Mouse (Mus musculus) intestine, embryonic 14.5 days (tissue): Measurements from ENCODE around the gene Sugp1. TPM values are rescaled to one million over a fixed set of nuclear protein-coding genes. Genes with fewer than 3 reads are reported as not detected.

Experiments used
- ATAC-seq: fragments of 200-750 bp; cut with Nextera tagmentation; replicated peaks from 2 replicates; pipeline ENCODE4 v1.8.0; 2017; ENCODE audit warnings: low read depth, moderate number of reproducible peaks, moderate TSS enrichment, moderate library complexity; ENCODE audit not compliant: low FRiP score, low TSS enrichment
- DNase-seq: peaks from one replicate; pipeline ENCODE4 v3.0.0-alpha.2; 2018; ENCODE audit warnings: low spot score
- H3K27ac ChIP-seq: fragments of 300-500 bp; sonication (generic); 2 replicates; pipeline ENCODE4 v1.5.1; 2014; ENCODE audit warnings: low read depth, mild to moderate bottlenecking, control low read depth
- H3K27me3 ChIP-seq: fragments of 300-500 bp; sonication (generic); replicated peaks from 2 replicates; pipeline ENCODE4 v1.6.1; 2014; ENCODE audit warnings: low read length, control low read depth; ENCODE audit not compliant: control insufficient read depth, insufficient read depth
- H3K36me3 ChIP-seq: fragments of 300-500 bp; sonication (generic); 2 replicates; pipeline ENCODE4 v1.6.1; 2014; ENCODE audit warnings: low read length, control low read depth; ENCODE audit not compliant: control insufficient read depth, insufficient read depth
- H3K4me1 ChIP-seq: fragments of 300-500 bp; sonication (generic); replicated peaks from 2 replicates; pipeline ENCODE4 v1.6.1; 2014; ENCODE audit warnings: low read length, control low read depth, mixed read lengths; ENCODE audit not compliant: control insufficient read depth, insufficient read depth
- H3K4me2 ChIP-seq: fragments of 300-500 bp; sonication (generic); 2 replicates; pipeline ENCODE4 v1.6.1; 2014; ENCODE audit warnings: low read length
- H3K4me3 ChIP-seq: fragments of 300-500 bp; sonication (generic); 2 replicates; pipeline ENCODE4 v1.5.1; 2014; ENCODE audit warnings: low read depth, low read length, control low read depth, mixed read lengths
- H3K9ac ChIP-seq: fragments of 300-500 bp; sonication (generic); 2 replicates; pipeline ENCODE4 v1.6.1; 2014; ENCODE audit warnings: mild to moderate bottlenecking, low read length
- H3K9me3 ChIP-seq: fragments of 300-500 bp; sonication (generic); 2 replicates; pipeline ENCODE4 v1.6.1; 2016; ENCODE audit warnings: low read length, control low read depth; ENCODE audit not compliant: control insufficient read depth
- WGBS: fragments of 180-500 bp; shearing (Covaris S2); extraction: QIAGEN DNeasy Blood & Tissue Kit; methylation state at CpG from one replicate; pipeline ENCODE4 v1.1.7; 2014; 5-methylcytosine and 5-hydroxymethylcytosine counted together
- polyA plus RNA-seq: library from polyadenylated mRNA; unstranded; fragments of >200 nt; fragmentation: Nextera tagmentation; extraction: Ambion mirVana; gene quantifications from 2 replicates; pipeline ENCODE4 v1.2.1, GENCODE M21; 2014

Gene Sugp1
- 34.2 and 34.4 TPM in 2 replicates for polyA plus RNA-seq

DNA sequence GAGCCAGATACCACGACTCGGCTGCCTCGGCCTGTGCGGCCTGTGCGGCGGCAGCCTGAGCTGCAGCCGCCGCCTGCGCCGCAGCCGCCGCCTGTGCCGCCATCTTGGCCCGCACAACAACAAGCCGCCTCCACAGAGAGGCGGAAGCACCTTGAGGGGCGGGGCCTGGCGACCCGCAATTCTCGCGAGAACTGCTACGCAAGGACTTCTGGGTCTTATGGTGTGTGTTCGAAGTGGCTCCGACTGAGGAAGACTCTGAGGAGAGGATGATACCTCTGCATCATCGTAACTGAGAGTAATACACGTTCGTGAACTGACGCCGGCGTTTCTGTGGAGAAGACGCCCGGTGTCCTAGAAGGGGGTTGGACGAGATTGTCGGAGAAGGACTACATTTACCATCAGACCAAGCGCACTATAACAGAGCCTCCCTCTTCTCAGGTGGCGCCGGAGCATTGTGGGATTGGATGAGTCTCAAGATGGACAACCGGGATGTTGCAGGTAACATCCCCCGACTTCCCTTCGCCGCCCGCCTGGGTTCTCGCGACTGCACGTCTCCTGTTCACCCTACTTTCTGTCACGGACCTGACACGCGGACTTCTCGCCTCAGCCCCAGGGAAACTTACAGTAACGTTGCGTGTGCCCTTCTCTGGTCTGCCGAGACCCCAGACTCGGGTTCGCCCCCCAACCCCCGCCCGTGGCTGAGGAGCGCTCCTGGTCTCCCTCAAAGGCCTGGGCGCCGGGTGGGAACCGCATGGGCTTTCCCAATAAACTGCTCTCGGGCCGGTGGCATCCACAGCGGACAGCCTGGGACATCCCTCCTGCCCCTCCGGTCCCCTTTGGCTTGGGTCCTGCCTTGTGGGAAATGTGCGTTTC, at the start of gene Sugp1, which contains the start of gene Mau2:
Gene Sugp1 (plus strand): TSS at position 231 of the 873 bp plus-strand sequence.
Gene Mau2 (minus strand): TSS at position 152 of the 873 bp plus-strand sequence.
- H3K4me1 ChIP-seq = peaks cover 26% of the 10 kb centered on the region
- H3K36me3 ChIP-seq = peaks cover 7% of the 10 kb centered on the region; the same call in 1 of the 2 replicates
- H3K27ac ChIP-seq = peak within 1 kb of the TSS; percentile 78
- H3K4me3 ChIP-seq = peak within 1 kb of the TSS; percentile 100
- peak within 1 kb of the TSS; percentile 97 for H3K9ac ChIP-seq
- H3K9me3 ChIP-seq = no peaks in the 10 kb centered on the region
- peak within 1 kb of the TSS; percentile 95 for H3K4me2 ChIP-seq
- WGBS = under 1% methylated on average over 65 of the region's 65 CpGs
- DNase-seq (peak; percentile 99), ATAC-seq (peak; percentile 97)
- no peaks in the 10 kb centered on the region for H3K27me3 ChIP-seq

DNA sequence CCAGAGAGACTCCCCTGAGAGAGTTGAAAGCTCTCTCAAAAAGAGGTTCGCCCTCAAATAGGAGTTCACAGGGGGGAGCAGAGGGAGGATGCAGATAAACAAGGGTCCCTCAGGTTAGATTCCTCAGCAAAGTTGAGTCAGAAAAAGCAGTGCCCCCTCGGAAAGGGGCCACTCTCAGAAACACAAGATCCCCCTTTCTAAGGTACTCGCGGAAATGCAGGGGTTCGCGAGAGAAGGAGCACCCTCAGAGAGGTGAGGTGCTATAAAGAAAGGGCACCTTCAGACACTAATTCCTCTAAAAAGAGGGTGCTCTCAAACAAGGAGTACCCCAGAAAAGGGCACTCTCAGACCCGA, 47.2 kb upstream of the Sugp1 start:
- peak overlapping the region; percentile 80 for H3K9ac ChIP-seq
- no peaks in the 10 kb centered on the region for H3K27me3 ChIP-seq
- ATAC-seq = no peak
- peak overlapping the region; percentile 79 for H3K4me3 ChIP-seq
- no peak for DNase-seq
- H3K9me3 ChIP-seq = no peaks in the 10 kb centered on the region
- peak overlapping the region; percentile 92 for H3K27ac ChIP-seq
- under 1% methylated on average over 7 of the region's 7 CpGs for WGBS
- no peaks in the 10 kb centered on the region for H3K36me3 ChIP-seq
- peak overlapping the region; percentile 80 for H3K4me2 ChIP-seq
- no peaks in the 10 kb centered on the region; the same call in 1 of the 2 replicates for H3K4me1 ChIP-seq

DNA sequence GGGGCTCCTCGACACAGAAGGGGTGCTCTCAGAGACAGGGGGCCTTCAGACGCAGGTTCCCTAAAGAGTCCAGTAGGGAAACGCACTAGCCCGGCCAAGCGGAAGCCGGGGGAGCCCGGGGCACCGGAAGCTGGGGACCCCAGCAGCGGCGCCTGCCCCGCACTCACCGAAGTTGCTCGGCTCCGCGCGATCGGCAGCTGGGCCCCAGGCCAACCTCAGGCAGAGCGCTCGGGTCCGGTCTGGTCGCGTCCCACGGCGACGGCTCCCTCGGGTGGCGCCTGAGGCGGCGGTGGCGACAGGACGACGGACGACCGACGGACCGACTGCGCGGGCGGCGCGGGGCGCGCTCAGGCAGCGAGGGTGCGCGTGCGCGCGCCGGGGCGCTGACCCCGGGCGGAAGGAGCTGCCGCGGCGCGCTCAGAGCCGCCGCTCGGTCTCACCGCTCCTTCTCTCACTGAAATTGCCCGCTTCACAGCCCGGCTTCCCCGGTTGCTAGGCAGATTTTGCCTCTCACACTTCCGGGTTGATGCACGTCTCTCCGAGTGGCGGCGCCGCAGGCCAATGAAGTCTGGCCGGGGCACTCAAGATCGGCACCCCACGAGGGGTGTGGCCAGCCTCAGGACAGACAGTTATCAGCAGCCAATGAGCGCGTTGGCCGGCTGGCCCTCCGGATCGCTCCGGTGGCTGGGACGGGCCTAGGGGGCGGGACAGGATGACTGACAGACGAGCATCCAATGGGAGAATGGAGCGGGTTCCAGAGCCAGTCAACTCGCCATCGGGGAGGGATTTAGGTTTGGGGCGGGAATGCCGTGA, 46.6 kb upstream of the Sugp1 start, which contains the start of gene Gatad2a:
Gene Gatad2a (minus strand): TSS at position 609 of the 813 bp plus-strand sequence.
- ATAC-seq = peak; percentile 99
- under 1% methylated on average over 87 of the region's 87 CpGs for WGBS
- H3K9ac ChIP-seq = peak within 1 kb of the TSS; percentile 91
- H3K4me3 ChIP-seq = peak within 1 kb of the TSS; percentile 79
- H3K4me2 ChIP-seq = peak within 1 kb of the TSS; percentile 80
- no peaks in the 10 kb centered on the region for H3K9me3 ChIP-seq
- no peaks in the 10 kb centered on the region for H3K36me3 ChIP-seq
- no peaks in the 10 kb centered on the region for H3K27me3 ChIP-seq
- H3K27ac ChIP-seq = peak within 1 kb of the TSS; percentile 93
- DNase-seq = peak; percentile 99
- peaks cover 3% of the 10 kb centered on the region; the same call in 1 of the 2 replicates for H3K4me1 ChIP-seq

DNA sequence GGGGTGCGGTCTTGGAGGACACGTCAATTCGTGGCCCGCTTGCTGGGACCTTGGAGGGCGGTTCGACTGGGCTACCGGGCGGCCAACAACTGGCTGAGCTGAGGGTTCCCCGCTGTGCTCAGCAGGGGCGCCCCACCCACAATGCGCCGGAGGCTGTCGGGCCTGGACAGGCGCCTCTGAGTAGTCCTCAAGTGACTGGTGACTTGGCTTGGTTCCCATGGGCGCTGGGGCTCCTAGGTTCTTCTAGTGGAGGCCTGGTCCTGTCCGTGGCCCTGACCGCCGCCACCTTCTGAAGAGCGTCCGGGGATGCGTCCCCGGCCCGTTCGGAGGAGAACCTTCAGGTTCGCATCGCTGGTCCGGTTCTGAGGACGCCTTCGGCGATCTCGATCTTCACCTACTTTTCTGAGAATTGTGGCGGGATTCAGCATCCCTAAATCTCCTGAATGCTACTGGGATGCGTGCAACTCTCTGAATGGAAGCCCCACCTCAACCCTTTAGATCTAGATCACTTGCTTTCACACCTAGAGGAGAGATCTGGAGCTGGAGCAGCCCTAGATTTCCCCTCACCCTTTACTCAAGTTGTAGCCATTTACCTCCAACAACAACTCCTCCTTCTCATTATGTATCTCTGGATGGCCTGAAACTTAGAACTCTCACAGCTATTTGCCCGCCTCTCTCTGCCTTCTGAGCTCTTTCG, 45.9 kb upstream of the Sugp1 start:
- DNase-seq (no peak), ATAC-seq (no peak; the same call in 1 of the 2 replicates)
- Histone ChIP-seq H3K27ac (peak overlapping the region; percentile 93), H3K9ac (peak overlapping the region; percentile 91), H3K4me1 (peaks cover 5% of the 10 kb centered on the region; the same call in 1 of the 2 replicates), H3K27me3 (no peaks in the 10 kb centered on the region), H3K4me3 (peak overlapping the region; percentile 79), H3K4me2 (peak overlapping the region; percentile 78), H3K9me3 (no peaks in the 10 kb centered on the region), H3K36me3 (no peaks in the 10 kb centered on the region)
- WGBS = 2% methylated on average over 35 of the region's 35 CpGs

DNA sequence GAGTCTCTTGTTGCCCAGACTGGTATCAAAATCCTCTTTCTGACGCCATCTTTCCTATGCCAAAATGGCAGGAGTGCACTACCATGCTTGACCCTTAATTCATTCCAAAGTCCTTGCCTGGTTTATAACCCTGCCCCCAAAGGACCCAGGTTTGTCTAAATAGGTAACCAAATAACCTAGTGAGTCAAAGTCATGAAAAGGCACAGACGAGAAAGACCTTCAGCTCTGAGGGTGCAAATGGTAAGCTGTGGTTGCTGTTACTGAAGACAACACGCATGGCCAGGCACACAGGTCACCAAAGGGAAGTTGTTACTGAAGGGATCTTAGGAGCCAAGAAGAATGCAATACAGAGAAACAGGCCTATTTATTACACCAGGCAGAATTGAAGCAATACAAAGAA, 43.9 kb upstream of the Sugp1 start:
- peaks cover 8% of the 10 kb centered on the region; the same call in 1 of the 2 replicates for H3K4me1 ChIP-seq
- H3K4me2 ChIP-seq = no peak overlapping the region
- no peaks in the 10 kb centered on the region for H3K9me3 ChIP-seq
- no peak for ATAC-seq
- H3K27ac ChIP-seq = no peak overlapping the region
- H3K9ac ChIP-seq = no peak overlapping the region
- no peaks in the 10 kb centered on the region for H3K27me3 ChIP-seq
- H3K36me3 ChIP-seq = no peaks in the 10 kb centered on the region
- H3K4me3 ChIP-seq = no peak overlapping the region
- no peak for DNase-seq
- WGBS = 89% methylated on average over 3 of the region's 3 CpGs

DNA sequence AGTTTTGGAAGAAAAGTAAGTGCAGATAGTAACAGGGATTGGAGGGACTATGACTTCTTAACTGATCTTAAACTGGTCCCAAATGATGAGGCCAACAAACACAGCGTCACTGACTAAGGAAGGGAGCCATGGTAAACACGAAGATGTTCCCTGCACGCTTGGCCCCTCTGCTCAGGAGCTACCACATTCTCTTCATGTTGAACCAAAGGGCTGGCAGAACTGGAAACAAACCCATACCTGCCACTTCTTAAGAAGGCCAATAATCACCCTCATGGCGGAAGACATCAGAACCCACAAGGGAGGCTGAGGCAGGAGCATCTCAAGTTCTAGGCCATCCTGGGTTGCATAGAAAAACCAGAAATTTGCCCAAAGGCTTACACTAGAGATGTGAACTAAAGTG, 43.4 kb upstream of the Sugp1 start:
- no peak overlapping the region for H3K27ac ChIP-seq
- no peak overlapping the region for H3K9ac ChIP-seq
- H3K4me3 ChIP-seq = no peak overlapping the region
- ATAC-seq (no peak), DNase-seq (no peak)
- no peaks in the 10 kb centered on the region for H3K9me3 ChIP-seq
- H3K4me1 ChIP-seq = peaks cover 8% of the 10 kb centered on the region; the same call in 1 of the 2 replicates
- H3K4me2 ChIP-seq = no peak overlapping the region
- H3K27me3 ChIP-seq = no peaks in the 10 kb centered on the region
- 88% methylated on average over 4 of the region's 4 CpGs for WGBS
- H3K36me3 ChIP-seq = no peaks in the 10 kb centered on the region

DNA sequence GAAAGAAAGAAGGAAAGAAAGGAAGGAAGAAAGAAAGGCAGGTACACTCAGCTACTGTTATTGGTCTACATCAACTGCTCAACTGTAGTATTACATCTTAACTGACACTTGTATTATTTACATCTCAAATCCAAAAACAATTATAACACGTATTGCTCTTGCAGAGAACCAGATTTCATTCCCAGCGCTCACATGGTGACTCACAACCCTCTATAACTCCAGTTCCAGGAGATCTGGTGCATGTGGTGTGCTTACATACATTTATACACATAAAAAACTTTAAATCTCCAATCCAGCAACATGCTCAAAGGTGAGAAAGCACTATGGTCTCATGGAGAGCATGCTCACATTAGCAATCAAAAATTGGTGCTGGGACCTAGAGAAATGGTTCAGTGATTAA, 42.4 kb upstream of the Sugp1 start:
- ATAC-seq = no peak
- 82% methylated on average over 2 of the region's 2 CpGs for WGBS
- Histone ChIP-seq H3K9me3 (no peaks in the 10 kb centered on the region), H3K27me3 (no peaks in the 10 kb centered on the region), H3K4me1 (peaks cover 8% of the 10 kb centered on the region; the same call in 1 of the 2 replicates), H3K27ac (no peak overlapping the region), H3K36me3 (no peaks in the 10 kb centered on the region), H3K4me3 (no peak overlapping the region), H3K9ac (no peak overlapping the region), H3K4me2 (no peak overlapping the region)
- no peak for DNase-seq
